In genomic region chr11:29344891-29345657, GRCm38 (mm10) we compare ENCODE assay signal across 19 mouse cellular contexts. TPM values are rescaled to one million over a fixed set of nuclear protein-coding genes. Genes with fewer than 3 reads are reported as not detected.
DNase-seq lines count a peak whose midpoint lies in the region; ATAC-seq and TF ChIP-seq lines count a peak whose summit lies in the region.
"Had no signal": no experiment of that assay in that cellular context is flagged by ENCODE, and none has a peak within 500 bp of the region (broad histone marks: within the 10 kb centered on the region; RNA-seq: fewer than 3 reads in every experiment).

No protein-coding gene starts in this region.

- no peaks in the 10 kb centered on the region for H3K27me3 ChIP-seq in liver, embryonic 13.5 days
- H3K27me3 ChIP-seq in liver, embryonic 11.5 days (replicated peaks; ENCODE audit: control insufficient read depth, insufficient read depth, low read length): no peaks in the 10 kb centered on the region
- no peaks in the 10 kb centered on the region for H3K27me3 ChIP-seq in C2C12 (ENCODE audit: control insufficient read depth, insufficient read depth, insufficient read length)
- H3K27me3 ChIP-seq in liver, embryonic 15.5 days: no peaks in the 10 kb centered on the region
- H3K27me3 ChIP-seq: embryonic facial prominence, embryonic 13.5 days; forebrain, embryonic 13.5 days; heart, embryonic 12.5 days; hindbrain, embryonic 12.5 days had no signal

- TF ChIP-seq POLR2A in lung, adult 2 months (IDR thresholded peaks at IDR 0.05; ENCODE audit: borderline replicate concordance, extremely low read depth, low read depth, low read length): no peak

- no peaks in the 10 kb centered on the region for H3K9me3 ChIP-seq in liver, embryonic 13.5 days (replicated peaks)
- H3K9me3 ChIP-seq in liver, embryonic 11.5 days (ENCODE audit: control insufficient read depth, low read length): no peaks in the 10 kb centered on the region
- no peaks in the 10 kb centered on the region for H3K9me3 ChIP-seq in liver, embryonic 15.5 days (replicated peaks)
- H3K9me3 ChIP-seq: embryonic facial prominence, embryonic 13.5 days; forebrain, embryonic 13.5 days; heart, embryonic 12.5 days; hindbrain, embryonic 12.5 days had no signal

- H3K9ac ChIP-seq in liver, embryonic 13.5 days: no peak overlapping the region
- H3K9ac ChIP-seq in liver, embryonic 11.5 days (ENCODE audit: low read depth, low read length): no peak overlapping the region
- no peak overlapping the region for H3K9ac ChIP-seq in liver, embryonic 15.5 days
- H3K9ac ChIP-seq: embryonic facial prominence, embryonic 13.5 days; forebrain, embryonic 13.5 days; forebrain, postnatal 0 days; heart, embryonic 12.5 days; hindbrain, embryonic 12.5 days had no signal

- H3K27ac ChIP-seq in liver, embryonic 13.5 days: peak overlapping the region; percentile 63
- no peak overlapping the region for H3K27ac ChIP-seq in liver, embryonic 11.5 days (ENCODE audit: low read depth, low read length)
- H3K27ac ChIP-seq in liver, embryonic 15.5 days (replicated peaks): 0 out of 2 replicates have a peak overlapping the region, but pooled peaks have one; percentile 8
- H3K27ac ChIP-seq: embryonic facial prominence, embryonic 13.5 days; forebrain, embryonic 13.5 days; hindbrain, embryonic 12.5 days had no signal

- no peak for TF ChIP-seq CTCF in C2C12 (IDR thresholded peaks at IDR 0.05; ENCODE audit: control insufficient read depth, insufficient read depth, insufficient read length)
- no peak for TF ChIP-seq CTCF in lung, adult 2 months (IDR thresholded peaks at IDR 0.05; ENCODE audit: insufficient read depth, low read length)

- peak; percentile 30; the same call in 1 of the 2 replicates for ATAC-seq in liver, embryonic 13.5 days (ENCODE audit: low read depth)
- ATAC-seq in liver, embryonic 11.5 days (replicated peaks; ENCODE audit: low FRiP score): no peak
- no peak for ATAC-seq in liver, embryonic 15.5 days (ENCODE audit: insufficient read depth)
- ATAC-seq: forebrain, embryonic 13.5 days; forebrain, postnatal 0 days; hindbrain, embryonic 16.5 days had no signal

- no peaks in the 10 kb centered on the region for H3K79me3 ChIP-seq in C2C12 (ENCODE audit: low read depth)

- H3K4me1 ChIP-seq in liver, embryonic 13.5 days (replicated peaks): peaks cover 21% of the 10 kb centered on the region
- no peaks in the 10 kb centered on the region for H3K4me1 ChIP-seq in liver, embryonic 11.5 days (replicated peaks; ENCODE audit: control insufficient read depth, insufficient read depth, low read length)
- 0 out of 2 replicates have a peak, but pooled peaks cover 5% of the 10 kb centered on the region for H3K4me1 ChIP-seq in liver, embryonic 15.5 days (replicated peaks)
- H3K4me1 ChIP-seq in lung, adult 2 months (ENCODE audit: control insufficient read depth, insufficient read depth, low read length): no peaks in the 10 kb centered on the region
- H3K4me1 ChIP-seq: embryonic facial prominence, embryonic 13.5 days; forebrain, embryonic 13.5 days; heart, embryonic 12.5 days; hindbrain, embryonic 12.5 days had no signal

- H3ac ChIP-seq in C2C12 (ENCODE audit: control insufficient read depth, insufficient read length, low read depth): no peak overlapping the region

- H3K36me3 ChIP-seq in liver, embryonic 13.5 days: no peaks in the 10 kb centered on the region
- no peaks in the 10 kb centered on the region for H3K36me3 ChIP-seq in liver, embryonic 11.5 days (ENCODE audit: control insufficient read depth, insufficient read depth, low read length)
- no peaks in the 10 kb centered on the region for H3K36me3 ChIP-seq in C2C12 (ENCODE audit: control insufficient read depth, insufficient read depth)
- H3K36me3 ChIP-seq in liver, embryonic 15.5 days (replicated peaks): no peaks in the 10 kb centered on the region
- H3K36me3 ChIP-seq: embryonic facial prominence, embryonic 13.5 days; heart, embryonic 12.5 days; hindbrain, embryonic 12.5 days had no signal

- H3K4me2 ChIP-seq in liver, embryonic 13.5 days: peak overlapping the region; percentile 4; the same call in 1 of the 2 replicates
- H3K4me2 ChIP-seq in liver, embryonic 11.5 days: no peak overlapping the region
- H3K4me2 ChIP-seq in liver, embryonic 15.5 days: no peak overlapping the region
- H3K4me2 ChIP-seq: embryonic facial prominence, embryonic 13.5 days; forebrain, embryonic 13.5 days; heart, embryonic 12.5 days; hindbrain, embryonic 12.5 days had no signal

- no peak overlapping the region for H3K4me3 ChIP-seq in liver, embryonic 13.5 days (replicated peaks)
- H3K4me3 ChIP-seq in liver, embryonic 11.5 days (ENCODE audit: low read depth, low read length): no peak overlapping the region
- no peak overlapping the region for H3K4me3 ChIP-seq in C2C12 (ENCODE audit: insufficient read depth, poor library complexity, severe bottlenecking)
- H3K4me3 ChIP-seq in liver, embryonic 15.5 days (replicated peaks): no peak overlapping the region
- no peak overlapping the region for H3K4me3 ChIP-seq in lung, adult 2 months (replicated peaks; ENCODE audit: extremely low read depth, low read depth, low read length)
- H3K4me3 ChIP-seq: embryonic facial prominence, embryonic 13.5 days; forebrain, embryonic 13.5 days; heart, embryonic 12.5 days; hindbrain, embryonic 12.5 days had no signal

- WGBS in liver, embryonic 13.5 days (ENCODE audit: insufficient replicate concordance): 55% methylated on average over 4 of the region's 4 CpGs
- WGBS in liver, embryonic 11.5 days: 73% methylated on average over 4 of the region's 4 CpGs
- 59% methylated on average over 4 of the region's 4 CpGs for WGBS in liver, embryonic 15.5 days (ENCODE audit: insufficient replicate concordance)
- WGBS in lung, adult 2 months: 77% methylated on average over 4 of the region's 4 CpGs

- H3K79me2 ChIP-seq in C2C12 (ENCODE audit: control insufficient read depth, insufficient read depth): no peaks in the 10 kb centered on the region

- DNase-seq in liver, embryonic 13.5 days: no peak
- no peak for DNase-seq in liver, embryonic 11.5 days (ENCODE audit: low spot score)
- no peak for DNase-seq in lung, adult 2 months
- DNase-seq in lung, adult 18-20 months: no peak
- DNase-seq: adrenal gland, postnatal 10 days; B cell, adult 2 months; cerebellum, adult 11-12 months; cerebellum, adult 9-10 months; cerebellum, postnatal 25 days; forebrain, postnatal 0 days; gastrocnemius, postnatal 25 days; heart, postnatal 4 days had no signal

TF ChIP-seq in C2C12, 6 proteins besides CTCF, POLR2A, EP300 and RAD21:
- TF ChIP-seq FOSL1 (IDR thresholded peaks at IDR 0.05; ENCODE audit: insufficient read depth, low read length, poor library complexity, severe bottlenecking): no peak
- no peak for TF ChIP-seq MAX (IDR thresholded peaks at IDR 0.05)
- TF ChIP-seq USF1 (IDR thresholded peaks at IDR 0.05; ENCODE audit: low read depth): peak; percentile 55
- TF ChIP-seq MYOG (IDR thresholded peaks at IDR 0.05; ENCODE audit: control insufficient read depth, extremely low read depth, insufficient read length): no peak
- TF ChIP-seq CEBPB (IDR thresholded peaks at IDR 0.05; ENCODE audit: low read depth): no peak
- no peak for TF ChIP-seq MYOD1 (IDR thresholded peaks at IDR 0.05; ENCODE audit: control insufficient read depth, insufficient read length, low read depth)

RNA-seq across cellular contexts. Expression of gene Ccdc88a, which starts 28.4 kb away (rescaled TPM):
- 5.0 and 5.2 TPM in 2 replicates for polyA plus RNA-seq in liver, embryonic 13.5 days (2015; fragmentation: Nextera tagmentation; extraction: Ambion mirVana)
- polyA plus RNA-seq in liver, embryonic 11.5 days (2014; fragmentation: Nextera tagmentation; extraction: Ambion mirVana): 12.8 and 13.5 TPM in 2 replicates
- polyA plus RNA-seq in C2C12 (2012; fragmentation: generic; extraction: Trizol): 3.4 TPM
- 3.8 and 4.5 TPM in 2 replicates for polyA plus RNA-seq in liver, embryonic 15.5 days (2015; fragmentation: Nextera tagmentation; extraction: Ambion mirVana)
- 2.0 and 2.3 TPM in 2 replicates for polyA plus RNA-seq in lung, adult 2 months (2012; rRNA removed)
